Mouse (Mus musculus) 3134 (cell line): ENCODE results near the gene Chp2.
"Not testable (repeated sequence)": the region's sequence is repeated elsewhere in the genome, so short reads cannot be mapped to it uniquely, and the experiment has no call there.

Experiments used
- DNase-seq: peaks from one replicate; pipeline ENCODE4 v3.0.0-alpha.2; 2011; ENCODE audit warnings: low spot score; ENCODE audit not compliant: insufficient read length; ENCODE audit errors: extremely low read depth

Chp2 gene

DNA sequence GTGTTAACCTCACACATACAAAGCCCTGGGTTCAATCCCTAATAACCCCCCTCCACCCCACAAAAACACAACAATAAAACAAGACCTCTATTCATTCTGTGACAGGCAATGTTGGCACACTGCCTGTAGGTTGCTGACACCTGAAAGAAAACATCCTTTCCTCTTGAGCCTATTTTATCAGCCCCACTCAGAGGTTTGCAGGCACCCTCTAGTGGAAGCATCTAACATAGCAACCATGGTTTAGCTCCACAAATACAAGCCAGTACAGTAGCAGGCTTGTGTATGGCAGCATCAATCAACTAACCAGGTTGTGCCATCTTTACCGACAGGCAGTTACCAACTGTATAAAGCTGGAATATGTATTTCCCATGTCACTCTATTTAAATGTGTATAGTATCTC is 23.0 kb downstream of the Chp2 start:
- DNase-seq: no peak

DNA sequence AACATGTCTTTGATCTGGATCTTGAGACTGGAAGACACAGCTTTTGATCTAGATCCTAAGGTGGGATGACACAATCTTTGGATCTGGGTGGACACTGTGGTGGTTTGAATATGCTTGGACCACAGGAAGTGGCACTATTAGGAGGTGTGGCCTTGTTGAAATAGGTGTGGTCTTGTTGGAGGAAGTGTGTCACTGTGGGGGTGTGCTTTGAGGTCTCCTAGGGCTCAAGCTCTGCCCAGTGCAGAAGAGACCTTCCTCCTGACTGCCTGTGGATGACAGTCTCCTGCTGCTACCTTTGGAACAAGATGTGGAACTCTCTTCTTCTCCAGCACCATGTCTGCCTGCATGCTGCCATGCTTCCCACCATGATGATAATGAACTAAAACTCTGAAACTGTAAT is 23.4 kb downstream of the Chp2 start:
- DNase-seq: not testable (repeated sequence)

DNA sequence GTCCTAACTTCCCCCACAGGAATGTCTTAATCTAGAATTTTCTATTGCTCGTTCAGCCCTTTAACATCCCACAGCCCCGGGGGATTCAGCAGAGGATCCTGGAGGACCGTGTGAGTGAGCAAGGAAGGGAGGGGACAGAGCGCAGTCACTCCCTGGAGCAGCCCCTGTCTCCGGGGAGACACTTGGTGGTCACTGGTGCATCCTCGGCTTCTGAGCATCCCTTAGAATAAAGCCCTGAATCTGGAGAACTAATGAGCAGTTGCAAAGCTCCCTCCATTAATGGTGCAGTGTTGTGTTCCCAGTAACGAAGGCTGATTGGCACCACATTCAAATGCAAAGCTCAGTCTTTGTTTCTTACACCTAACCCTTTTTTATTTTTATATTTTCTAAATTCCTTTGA is 24.9 kb downstream of the Chp2 start:
- no peak for DNase-seq

DNA sequence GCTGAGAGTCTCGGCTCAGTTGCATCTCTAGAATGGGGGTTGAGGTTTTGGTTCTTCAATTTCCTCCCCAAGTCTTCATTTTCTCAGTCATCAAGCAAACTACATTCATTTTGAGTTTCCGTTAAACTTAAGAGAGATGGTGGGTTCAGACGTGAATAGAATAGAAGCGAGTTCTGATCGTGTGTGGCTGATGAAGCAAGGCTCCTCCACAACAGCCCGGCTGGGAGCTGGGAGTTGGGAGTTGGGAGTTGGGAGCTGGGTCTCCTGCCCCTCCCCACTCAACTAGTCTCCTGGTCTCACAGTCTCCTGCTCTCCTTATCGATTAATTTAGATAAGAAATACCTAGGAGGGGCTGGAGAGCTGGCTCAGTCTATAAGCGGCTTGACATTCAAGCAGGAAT is 25.3 kb downstream of the Chp2 start:
- DNase-seq: no peak

DNA sequence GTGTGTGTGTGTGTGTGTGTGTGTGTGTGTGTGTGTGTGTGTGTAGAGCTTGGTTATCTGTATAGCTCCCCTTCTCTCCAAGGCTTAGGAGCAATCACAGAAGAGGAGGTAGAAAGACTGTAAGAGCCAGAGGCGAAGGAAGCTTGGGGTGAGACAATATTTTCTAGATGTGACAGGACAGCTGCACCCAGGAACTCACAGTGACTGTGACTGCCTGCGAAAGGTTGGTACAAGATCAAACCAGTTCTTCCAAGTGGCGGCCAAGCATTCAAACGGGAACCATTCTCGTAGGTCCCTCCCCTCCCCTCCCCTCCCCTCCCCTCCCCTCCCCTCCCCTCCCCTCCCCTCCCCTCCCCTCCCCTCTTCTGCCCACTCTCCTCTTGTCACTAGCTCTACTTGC is 26.7 kb downstream of the Chp2 start:
- DNase-seq: no peak

DNA sequence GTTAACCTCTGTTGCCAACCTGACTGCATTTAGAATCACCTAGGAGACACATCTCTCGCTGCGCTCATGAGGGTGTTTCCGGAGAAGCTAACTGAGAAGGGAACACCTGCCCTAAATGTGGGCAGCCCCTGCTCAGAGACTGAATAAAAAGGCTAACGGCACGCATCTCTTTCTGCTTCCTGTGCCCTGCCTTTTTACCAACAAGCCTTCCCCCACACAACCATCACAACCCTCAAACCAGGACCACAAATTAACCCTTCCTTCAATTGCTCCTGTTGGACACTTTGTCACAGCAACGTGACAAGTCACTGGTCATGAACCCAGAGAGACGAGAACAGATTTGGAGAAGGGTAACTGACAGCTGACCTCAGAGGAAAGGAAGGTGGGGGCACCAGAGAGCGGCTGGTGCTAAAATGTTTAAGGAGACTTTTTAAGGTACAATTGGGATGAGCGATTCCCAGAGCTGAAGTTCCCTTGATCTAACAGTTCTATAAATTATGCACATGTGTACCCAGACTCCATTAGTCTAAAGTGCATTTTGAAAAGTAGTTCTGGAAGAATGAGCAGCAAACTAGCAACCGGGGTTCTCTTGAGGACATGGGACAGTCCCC is 28.1 kb downstream of the Chp2 start:
- no peak for DNase-seq

DNA sequence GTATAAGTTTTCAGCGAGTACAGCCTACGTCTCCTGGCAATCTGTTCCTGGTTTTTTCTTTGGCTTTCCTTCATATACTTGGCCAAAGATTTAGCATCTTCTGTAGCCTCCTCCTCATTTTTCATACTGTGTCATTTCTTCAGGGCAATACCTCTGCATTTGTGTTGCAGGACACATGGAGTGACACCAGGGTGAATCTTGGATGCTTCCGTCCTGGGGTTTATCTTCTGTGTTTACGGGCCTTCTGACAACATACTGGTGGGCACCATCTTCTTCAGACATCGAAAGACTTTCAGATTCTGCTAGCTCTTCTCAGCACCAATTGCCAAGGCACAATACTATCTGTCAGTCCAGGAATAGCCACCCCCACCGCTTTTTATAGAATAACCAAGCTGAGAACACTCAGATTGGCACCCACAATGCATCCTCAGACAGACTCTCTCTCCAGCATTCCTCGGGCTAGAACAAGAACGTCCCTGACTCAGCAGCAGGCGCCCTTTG is 30.1 kb downstream of the Chp2 start:
- DNase-seq: no peak

DNA sequence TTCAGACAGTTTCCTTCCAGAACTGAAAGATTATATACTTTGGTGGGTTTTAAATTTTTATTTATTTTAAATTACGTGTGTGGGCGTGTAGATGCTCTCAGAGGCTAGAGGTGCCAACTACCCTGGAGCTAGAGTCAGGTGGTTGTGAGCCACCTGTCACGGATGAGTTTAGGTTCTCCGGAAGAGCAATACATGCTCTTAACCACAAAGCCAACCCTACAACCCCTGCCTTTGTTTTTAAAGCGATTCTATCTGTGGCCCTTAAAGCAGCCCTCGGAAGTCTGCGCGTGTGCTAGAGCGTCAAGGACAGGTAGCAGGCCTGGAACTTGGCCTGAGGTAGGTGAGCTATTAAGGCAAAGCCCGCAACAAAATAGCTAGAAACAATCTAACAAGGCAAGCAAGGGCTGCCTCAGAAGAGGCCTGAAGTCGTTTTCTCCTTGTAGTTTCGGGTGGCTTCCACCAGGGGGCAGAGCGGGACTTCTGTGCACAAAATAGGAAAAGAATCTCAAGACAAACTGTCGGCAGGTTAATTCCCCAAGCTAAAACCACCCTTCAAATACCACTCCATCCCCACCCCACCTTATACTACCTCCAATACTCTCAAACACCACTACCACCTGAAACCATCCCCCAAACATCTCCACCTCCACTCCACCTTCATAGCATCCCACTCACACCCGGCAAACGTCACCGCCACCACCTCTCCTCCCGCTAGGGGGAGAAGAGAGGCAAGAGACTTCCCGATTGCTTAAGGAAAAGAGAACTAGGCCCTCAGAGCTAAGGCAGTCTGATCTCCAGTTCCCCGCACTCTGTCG is 32.1 kb downstream of the Chp2 start:
- peak; percentile 46 for DNase-seq

DNA sequence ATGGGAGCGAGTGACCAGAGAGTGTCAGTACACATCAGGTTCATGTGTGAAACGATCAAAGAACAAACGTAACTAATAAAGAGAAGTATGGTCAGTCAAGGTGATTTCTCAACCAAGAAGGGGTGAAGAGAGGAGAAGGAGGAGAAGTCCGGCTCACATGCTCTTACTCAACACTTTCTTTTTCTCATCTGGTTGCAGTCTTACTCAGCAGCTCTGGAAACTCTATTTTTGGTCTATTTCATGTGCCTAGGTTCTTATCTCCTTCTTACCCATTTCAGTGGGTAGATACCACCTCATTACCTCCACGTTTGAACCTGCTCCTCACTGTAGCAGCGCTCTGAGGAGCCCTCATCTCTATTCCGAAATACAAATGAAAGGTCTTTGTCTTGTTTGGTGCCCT is 37.4 kb downstream of the Chp2 start:
- no peak for DNase-seq

DNA sequence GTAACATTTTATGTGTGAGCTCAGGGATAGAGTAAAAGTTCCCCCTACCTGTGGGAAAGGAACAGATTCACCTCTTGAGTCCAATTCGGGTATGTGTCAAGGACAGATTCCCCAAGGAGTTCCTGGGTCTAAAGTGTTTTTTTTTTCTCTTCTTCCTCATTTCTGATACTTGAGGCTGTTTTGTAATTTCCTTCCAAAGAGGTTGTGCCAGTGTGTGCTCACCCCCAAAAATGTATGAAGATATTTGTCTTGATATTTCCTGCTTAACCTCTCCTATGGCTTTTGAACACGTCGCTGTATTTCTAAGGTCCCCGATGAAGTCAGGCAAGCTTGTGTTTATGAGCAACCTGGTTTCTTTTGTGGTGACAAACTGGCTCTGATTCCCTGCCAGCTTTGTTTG is 39.2 kb downstream of the Chp2 start:
- no peak for DNase-seq

DNA sequence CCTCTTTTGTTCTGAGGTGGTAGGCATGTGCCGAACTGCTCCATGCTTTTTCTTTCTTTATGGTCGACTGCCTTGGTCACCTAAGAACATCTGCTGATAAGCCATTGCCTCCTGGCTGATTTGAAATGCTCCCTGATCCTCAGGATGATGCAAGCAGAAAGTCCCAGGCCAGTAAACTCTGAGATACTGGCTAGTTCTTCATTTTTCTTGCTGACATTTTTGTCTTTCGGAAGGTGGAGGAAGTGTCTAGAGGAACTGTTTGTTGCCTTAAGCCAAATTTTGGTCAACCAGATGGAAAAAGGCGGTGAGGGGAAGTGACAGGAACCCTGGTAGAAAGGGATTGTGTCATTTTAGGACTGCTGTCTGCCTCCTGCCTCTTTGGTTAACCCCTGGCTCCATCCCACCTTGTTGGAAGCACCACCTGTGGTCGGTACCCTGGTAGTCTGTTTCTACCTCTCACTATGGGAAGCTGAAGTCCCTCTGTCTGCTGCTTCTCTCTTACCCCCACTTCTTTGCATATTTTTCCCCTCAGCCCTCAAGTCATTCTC is 40.8 kb downstream of the Chp2 start:
- no peak for DNase-seq

DNA sequence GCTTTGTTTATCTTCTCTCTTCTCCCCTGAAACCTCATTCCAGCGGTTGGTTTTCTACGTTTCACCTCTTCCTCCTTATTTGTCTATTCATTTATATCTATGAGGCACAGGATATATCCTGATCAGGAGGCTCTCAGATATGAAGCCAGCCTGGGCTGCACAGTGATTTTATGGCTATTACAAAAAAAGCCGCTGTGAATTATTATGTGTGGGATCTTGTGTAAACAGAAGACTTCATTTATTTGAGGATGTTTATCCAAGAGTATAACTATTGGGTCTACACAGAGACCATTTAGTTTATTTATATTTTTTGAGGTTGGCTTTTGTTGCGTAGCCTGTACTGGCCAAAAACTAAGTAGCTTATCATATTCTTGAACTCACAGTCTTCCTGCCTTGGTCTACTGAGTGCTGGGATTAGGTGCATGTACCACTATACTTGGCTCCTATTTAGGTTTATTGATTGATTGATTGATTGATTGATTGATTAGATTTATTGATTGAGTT is 49.7 kb downstream of the Chp2 start:
- DNase-seq: no peak

DNA sequence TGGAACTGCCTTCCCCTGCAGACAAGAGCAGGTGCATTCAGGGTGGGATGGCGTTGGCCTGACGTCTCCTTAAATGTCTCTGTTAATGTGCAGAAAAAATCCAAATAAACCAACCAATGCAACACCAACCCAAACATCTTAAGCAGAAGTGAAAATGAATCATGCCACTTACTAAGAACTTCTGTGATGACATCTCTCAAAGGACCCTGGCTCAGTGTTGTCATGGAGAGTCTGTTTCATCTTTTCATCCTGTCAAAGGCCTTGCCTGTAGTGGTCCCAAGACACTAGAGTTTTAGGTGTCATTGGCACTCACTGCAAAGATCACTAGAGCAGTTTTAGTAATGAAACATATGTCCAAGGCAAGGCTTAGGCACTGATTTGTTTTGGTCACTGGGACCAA is 53.0 kb downstream of the Chp2 start:
- DNase-seq: no peak
